ENCODE assay signal across 7 mouse cellular contexts in the genomic region with DNA sequence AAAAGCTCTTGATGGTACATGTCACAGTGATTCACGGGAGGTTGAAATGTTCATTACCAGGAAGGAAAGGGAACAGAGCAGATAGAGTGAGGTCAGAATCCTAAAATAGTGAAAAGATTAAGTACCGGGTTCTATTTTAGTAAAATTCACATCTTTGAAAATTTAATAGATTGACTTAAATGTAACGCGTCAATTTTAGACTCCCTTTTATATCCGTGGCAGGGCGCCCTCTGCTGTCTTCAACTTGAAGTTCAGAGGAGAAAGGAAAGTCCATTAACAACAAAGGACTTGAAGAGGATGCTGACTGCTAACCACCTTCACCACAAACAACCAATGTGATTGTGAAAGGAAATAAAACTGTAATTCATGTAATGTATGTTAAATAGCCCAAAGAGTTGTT. TPM values are rescaled to one million over a fixed set of nuclear protein-coding genes. Genes with fewer than 3 reads are reported as not detected.
DNase-seq lines count a peak whose midpoint lies in the region; ATAC-seq and TF ChIP-seq lines count a peak whose summit lies in the region.

No protein-coding gene starts in this region.

- peak; percentile 42 to 74 for TF ChIP-seq CTCF in CH12.LX (conservative IDR thresholded peaks at IDR 0.05 in 1 of 2, IDR thresholded peaks at IDR 0.05 in 1 of 2; ENCODE audit: low read depth in 2 of 2, low read length in 2 of 2)
- TF ChIP-seq CTCF in Patski (IDR thresholded peaks at IDR 0.05), result peak; percentile 66

- H3K4me3 ChIP-seq in CH12.LX (replicated peaks in 1 of 3; ENCODE audit: low read depth in 2 of 3, low read length in 2 of 3, poor library complexity in 1 of 3), result peak overlapping the region in 1 of 3 experiments; percentile 3
- no peak overlapping the region; the same call in 1 of the 2 replicates for H3K4me3 ChIP-seq in liver, embryonic 15.5 days (replicated peaks)
- no peak overlapping the region for H3K4me3 ChIP-seq in neural tube, embryonic 15.5 days (replicated peaks)

- WGBS in liver, embryonic 15.5 days (ENCODE audit: insufficient replicate concordance), result 10% methylated on average over 6 of the region's 6 CpGs
- 19% methylated on average over 6 of the region's 6 CpGs for WGBS in neural tube, embryonic 15.5 days

- dilution Hi-C loops in CH12.LX (cut with MboI; ENCODE audit: extremely low pct_ligation_motif_present, extremely low pct_unique_long_range_greater_than_20kb, low sequenced_read_pairs), result no loop called here

- peak overlapping the region; percentile 79; the same call in 1 of the 2 replicates for H3K27ac ChIP-seq in CH12.LX (ENCODE audit: insufficient read depth, low read depth)
- H3K27ac ChIP-seq in liver, embryonic 15.5 days (replicated peaks), result no peak overlapping the region
- no peak overlapping the region for H3K27ac ChIP-seq in neural tube, embryonic 15.5 days (replicated peaks)

- peaks cover 26% of the 10 kb centered on the region for H3K79me2 ChIP-seq in CH12.LX (replicated peaks; ENCODE audit: control insufficient read depth, extremely low read depth, insufficient read depth, poor library complexity, severe bottlenecking)

- no peak for TF ChIP-seq POLR2A in CH12.LX (IDR thresholded peaks at IDR 0.05; ENCODE audit: low read depth, low read length)

- H3K9me3 ChIP-seq in CH12.LX (replicated peaks; ENCODE audit: low read length), result no peaks in the 10 kb centered on the region
- H3K9me3 ChIP-seq in liver, embryonic 15.5 days (replicated peaks), result no peaks in the 10 kb centered on the region
- no peaks in the 10 kb centered on the region for H3K9me3 ChIP-seq in neural tube, embryonic 15.5 days (replicated peaks)

- DNase-seq in CH12.LX (ENCODE audit: extremely low read depth) (peak; percentile 89), Patski (ENCODE audit: low read depth, low spot score) (no peak)
- peak; percentile 81 to 88 for DNase-seq in cerebellum, postnatal 36 days
- DNase-seq in kidney, postnatal 14 days, result peak; percentile 64

- TF ChIP-seq EP300 in CH12.LX (IDR thresholded peaks at IDR 0.05; ENCODE audit: low read length), result no peak

- CTCF ChIA-PET in Patski (lab: Charles Lee), result interaction anchor here (0.7 to 2.4 kb wide), 7 partner anchors 10 to 115 kb away, joined by 3 to 27 read pairs (median 6); no protein-coding TSS in a partner anchor

- peak; percentile 42 for TF ChIP-seq RAD21 in CH12.LX (IDR thresholded peaks at IDR 0.05; ENCODE audit: low read depth, low read length)

- peak overlapping the region; percentile 94 for H3K9ac ChIP-seq in CH12.LX (ENCODE audit: insufficient read depth, low read depth)
- H3K9ac ChIP-seq in liver, embryonic 15.5 days, result no peak overlapping the region
- H3K9ac ChIP-seq in neural tube, embryonic 15.5 days (replicated peaks), result no peak overlapping the region

- H3K4me1 ChIP-seq in CH12.LX (ENCODE audit: control insufficient read depth in 1 of 2, insufficient read depth in 2 of 2), result peaks cover 7 to 24% of the 10 kb centered on the region in 2 experiments; a peak in 3 of 4 replicates
- H3K4me1 ChIP-seq in liver, embryonic 15.5 days (replicated peaks), result peaks cover 26% of the 10 kb centered on the region
- H3K4me1 ChIP-seq in neural tube, embryonic 15.5 days, result peaks cover 22% of the 10 kb centered on the region

- H3K36me3 ChIP-seq in CH12.LX (replicated peaks in 1 of 2; ENCODE audit: control insufficient read depth in 1 of 2, insufficient read depth in 1 of 2, low read length in 1 of 2), result peaks cover 2 to 5% of the 10 kb centered on the region in 2 experiments
- no peaks in the 10 kb centered on the region for H3K36me3 ChIP-seq in liver, embryonic 15.5 days (replicated peaks)
- H3K36me3 ChIP-seq in neural tube, embryonic 15.5 days, result no peaks in the 10 kb centered on the region

- no peak for ATAC-seq in Patski
- ATAC-seq in granulocyte monocyte progenitor cell, adult 5-6 weeks (replicated peaks; ENCODE audit: poor library complexity, severe bottlenecking), result peak; percentile 69
- ATAC-seq in liver, embryonic 15.5 days (ENCODE audit: insufficient read depth), result peak; percentile 61
- no peak for ATAC-seq in neural tube, embryonic 15.5 days (ENCODE audit: low FRiP score)

- no peaks in the 10 kb centered on the region for H3K27me3 ChIP-seq in CH12.LX (replicated peaks)
- H3K27me3 ChIP-seq in Patski, result no peaks in the 10 kb centered on the region
- no peaks in the 10 kb centered on the region for H3K27me3 ChIP-seq in liver, embryonic 15.5 days
- H3K27me3 ChIP-seq in neural tube, embryonic 15.5 days (replicated peaks), result no peaks in the 10 kb centered on the region

- POLR2A ChIA-PET in Patski (lab: Charles Lee), result no interaction called here

- peak overlapping the region; percentile 88 for H3K4me2 ChIP-seq in CH12.LX (ENCODE audit: insufficient read depth, low read depth, poor library complexity, severe bottlenecking)
- H3K4me2 ChIP-seq in liver, embryonic 15.5 days, result peak overlapping the region; percentile 37
- H3K4me2 ChIP-seq in neural tube, embryonic 15.5 days, result peak overlapping the region; percentile 38

- in situ Hi-C loops in CH12.LX (cut with MboI; ENCODE audit: low pct_ligation_motif_present, low pct_unique_long_range_greater_than_20kb, low sequenced_read_pairs), result no loop called here
- in situ Hi-C loops in Patski (cut with MboI; ENCODE audit: low pct_unique_long_range_greater_than_20kb), result no loop called here

TF ChIP-seq in CH12.LX, 34 proteins besides CTCF, POLR2A, EP300 and RAD21:
- no peak for TF ChIP-seq NRF1 (IDR thresholded peaks at IDR 0.05; ENCODE audit: low read depth, low read length)
- TF ChIP-seq E2F4 (IDR thresholded peaks at IDR 0.05; ENCODE audit: insufficient replicate concordance, low read depth, low read length), result no peak
- TF ChIP-seq CHD2 (IDR thresholded peaks at IDR 0.05; ENCODE audit: low read length), result no peak
- no peak for TF ChIP-seq ZNF384 (IDR thresholded peaks at IDR 0.05; ENCODE audit: low read depth, low read length)
- no peak for TF ChIP-seq GABPA (IDR thresholded peaks at IDR 0.05; ENCODE audit: insufficient replicate concordance, low read depth, low read length)
- TF ChIP-seq JUN (IDR thresholded peaks at IDR 0.05; ENCODE audit: insufficient read depth, low read depth, low read length), result peak; percentile 53
- no peak for TF ChIP-seq ZKSCAN1 (IDR thresholded peaks at IDR 0.05; ENCODE audit: borderline replicate concordance, low read depth, low read length)
- peak; percentile 95 for TF ChIP-seq TBP (conservative IDR thresholded peaks at IDR 0.05; ENCODE audit: low read depth, low read length)
- TF ChIP-seq MAZ (IDR thresholded peaks at IDR 0.05; ENCODE audit: low read depth, low read length), result no peak
- TF ChIP-seq KAT2A (IDR thresholded peaks at IDR 0.05; ENCODE audit: insufficient replicate concordance, low read length), result no peak
- no peak; the same call in 1 of the 2 replicates for TF ChIP-seq MEF2A (IDR thresholded peaks at IDR 0.05; ENCODE audit: borderline replicate concordance, low read depth, low read length)
- no peak for TF ChIP-seq POLR2AphosphoS2 (IDR thresholded peaks at IDR 0.05; ENCODE audit: low read depth, low read length)
- TF ChIP-seq SIN3A (IDR thresholded peaks at IDR 0.05; ENCODE audit: low read length), result peak; percentile 35; the same call in 1 of the 2 replicates
- TF ChIP-seq ZC3H11A (IDR thresholded peaks at IDR 0.05; ENCODE audit: low read depth, low read length), result no peak
- TF ChIP-seq JUND (conservative IDR thresholded peaks at IDR 0.05; ENCODE audit: low read depth, low read length), result 0 out of 2 replicates have a peak, but pooled peaks have one; percentile 53
- no peak for TF ChIP-seq MAFK (IDR thresholded peaks at IDR 0.05; ENCODE audit: insufficient replicate concordance, low read length)
- peak; percentile 49 for TF ChIP-seq SMC3 (IDR thresholded peaks at IDR 0.05; ENCODE audit: low read depth, low read length)
- TF ChIP-seq USF1 (IDR thresholded peaks at IDR 0.05; ENCODE audit: low read depth, low read length), result no peak
- no peak for TF ChIP-seq NELFE (IDR thresholded peaks at IDR 0.05; ENCODE audit: low read depth, low read length)
- no peak for TF ChIP-seq PAX5 (IDR thresholded peaks at IDR 0.05; ENCODE audit: low read length)
- TF ChIP-seq IRF4 (IDR thresholded peaks at IDR 0.05; ENCODE audit: low read depth, low read length), result no peak
- TF ChIP-seq HCFC1 (IDR thresholded peaks at IDR 0.05; ENCODE audit: low read depth, low read length), result no peak
- no peak for TF ChIP-seq CHD1 (IDR thresholded peaks at IDR 0.05; ENCODE audit: low read depth, low read length)
- TF ChIP-seq MXI1 (IDR thresholded peaks at IDR 0.05; ENCODE audit: low read depth, low read length), result no peak
- TF ChIP-seq BHLHE40 (IDR thresholded peaks at IDR 0.05; ENCODE audit: low read depth, low read length), result no peak; the same call in 1 of the 2 replicates
- no peak for TF ChIP-seq USF2 (conservative IDR thresholded peaks at IDR 0.05; ENCODE audit: low read depth, low read length)
- TF ChIP-seq ZMIZ1 (IDR thresholded peaks at IDR 0.05; ENCODE audit: low read depth, low read length), result no peak
- TF ChIP-seq MAX (IDR thresholded peaks at IDR 0.05; ENCODE audit: low read length), result no peak
- no peak for TF ChIP-seq MYC (IDR thresholded peaks at IDR 0.05; ENCODE audit: low read depth, low read length)
- TF ChIP-seq RCOR1 (conservative IDR thresholded peaks at IDR 0.05; ENCODE audit: low read depth, low read length), result no peak
- TF ChIP-seq UBTF (IDR thresholded peaks at IDR 0.05; ENCODE audit: low read depth, low read length), result no peak
- TF ChIP-seq ETS1 (conservative IDR thresholded peaks at IDR 0.05; ENCODE audit: low read depth, low read length), result no peak
- TF ChIP-seq ELF1 (IDR thresholded peaks at IDR 0.05; ENCODE audit: low read depth, low read length), result no peak
- no peak for TF ChIP-seq TCF12 (IDR thresholded peaks at IDR 0.05; ENCODE audit: low read depth, low read length)

RNA-seq across cellular contexts. Expression of a gene that starts 3.1 kb away (rescaled TPM):
- total RNA-seq in CH12.LX (2012; rRNA removed) (54.3 and 66.9 TPM in 2 replicates), CH12.LX (2014; rRNA removed) (35.5 and 42.4 TPM in 2 replicates)
- polyA plus RNA-seq in CH12.LX (2012; ENCODE audit: insufficient read length, low read depth) (51.5 and 69.7 TPM in 2 replicates), Patski (2021) (39.5 TPM)
- total RNA-seq in granulocyte monocyte progenitor cell, adult 5-6 weeks (2014; fragmentation: Nextera tagmentation), result 41.4 and 44.4 TPM in 2 replicates
- 29.6 and 35.0 TPM in 2 replicates for total RNA-seq in granulocyte monocyte progenitor cell, adult 5-6 weeks (2017)
- 16.8 and 19.9 TPM in 2 replicates for polyA plus RNA-seq in liver, embryonic 15.5 days (2015; fragmentation: Nextera tagmentation; extraction: Ambion mirVana)
- 44.4 and 44.5 TPM in 2 replicates for polyA plus RNA-seq in neural tube, embryonic 15.5 days (2015; fragmentation: Nextera tagmentation; extraction: Ambion mirVana)

Comparison
In these comparisons a context has a peak if more than half of its experiments do, and no peak if none do; other contexts are left out.
1. H3K4me2 ChIP-seq: peak in every context shown above with its lines; median percentile 88 in CH12.LX; 38 in neural tube, embryonic 15.5 days; 37 in liver, embryonic 15.5 days.
2. ATAC-seq: peak in granulocyte monocyte progenitor cell, adult 5-6 weeks (single experiment) and liver, embryonic 15.5 days (single experiment); none in Patski (single experiment) and neural tube, embryonic 15.5 days (single experiment).